13 mouse cellular contexts compared by ENCODE assay signal in the genomic region with DNA sequence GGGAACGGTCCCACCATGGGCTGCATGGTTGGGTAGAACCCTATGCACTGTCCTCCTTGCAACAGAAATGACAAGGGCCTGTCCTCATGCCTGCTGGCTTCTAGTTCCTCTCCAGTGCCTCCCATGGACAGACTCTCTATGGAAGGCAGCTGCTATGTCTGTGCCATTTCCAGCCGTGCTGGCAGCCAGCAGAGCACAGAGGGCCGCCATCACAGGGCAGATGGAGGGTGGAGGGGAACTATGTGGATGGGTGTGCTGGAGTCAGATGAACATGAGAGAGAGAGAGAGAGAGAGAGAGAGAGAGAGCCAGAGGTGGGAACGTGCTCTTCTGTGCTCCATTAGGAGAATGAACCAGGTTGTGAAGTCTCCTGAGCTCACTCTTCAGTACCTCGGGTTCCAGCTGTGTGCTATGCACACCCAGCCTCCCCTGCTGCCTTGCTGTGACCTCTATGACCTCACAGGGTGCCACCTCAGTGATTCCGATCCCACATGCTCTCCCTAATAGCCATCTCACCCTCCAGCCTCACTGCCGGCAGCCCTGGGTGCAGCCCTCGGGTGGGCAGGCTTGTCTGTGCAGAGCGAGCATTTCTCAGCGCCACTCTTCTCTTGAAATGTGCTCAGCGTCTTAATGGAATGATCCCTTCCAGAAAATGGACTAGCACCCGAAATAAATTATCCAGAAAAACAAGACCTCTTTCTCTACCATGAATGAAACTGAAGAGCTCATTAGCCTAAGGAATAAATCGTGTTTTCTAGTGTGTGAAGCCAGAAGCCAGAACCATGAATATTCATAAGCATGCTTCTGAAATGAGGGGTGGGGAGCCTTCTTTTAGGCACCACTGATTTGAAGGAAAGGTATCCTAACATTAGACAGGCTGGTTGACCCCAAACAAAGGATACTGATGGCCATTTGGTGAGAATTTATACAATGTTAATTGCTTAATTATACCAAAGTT.
DNase-seq lines count a peak whose midpoint lies in the region; ATAC-seq and TF ChIP-seq lines count a peak whose summit lies in the region.
"Had no signal": no experiment of that assay in that cellular context is flagged by ENCODE, and none has a peak within 500 bp of the region (broad histone marks: within the 10 kb centered on the region; RNA-seq: fewer than 3 reads in every experiment).

No protein-coding gene starts in this region.

- peaks cover 15% of the 10 kb centered on the region for H3K4me1 ChIP-seq in kidney, embryonic 15.5 days
- H3K4me1 ChIP-seq in hindbrain, postnatal 0 days (ENCODE audit: insufficient read depth, low read length): no peaks in the 10 kb centered on the region
- H3K4me1 ChIP-seq: stomach, embryonic 15.5 days had no signal

- H3K4me2 ChIP-seq in kidney, embryonic 15.5 days: no peak overlapping the region
- H3K4me2 ChIP-seq in hindbrain, postnatal 0 days (ENCODE audit: low read depth, low read length): no peak overlapping the region
- H3K4me2 ChIP-seq: stomach, embryonic 15.5 days had no signal

- H3K27ac ChIP-seq in kidney, embryonic 15.5 days: peak overlapping the region; percentile 59
- peak overlapping the region; percentile 64; the same call in 1 of the 2 replicates for H3K27ac ChIP-seq in hindbrain, postnatal 0 days
- H3K27ac ChIP-seq: embryonic facial prominence, embryonic 10.5 days; heart, adult 2 months; stomach, embryonic 15.5 days had no signal

- H3K4me3 ChIP-seq in kidney, embryonic 15.5 days (replicated peaks): no peak overlapping the region
- H3K4me3 ChIP-seq in hindbrain, postnatal 0 days (ENCODE audit: low read length): no peak overlapping the region
- H3K4me3 ChIP-seq: embryonic facial prominence, embryonic 10.5 days; heart, adult 2 months; stomach, embryonic 15.5 days had no signal

- TF ChIP-seq CTCF in hindbrain, postnatal 0 days (IDR thresholded peaks at IDR 0.05; ENCODE audit: low read depth): no peak

- no peak for DNase-seq in kidney, adult 9 months
- DNase-seq in right cerebral cortex, postnatal 10 days (ENCODE audit: low spot score in 2 of 2): peak; percentile 55
- no peak for DNase-seq in right cerebral cortex, postnatal 4 days
- peak; percentile 55 for DNase-seq in hindbrain, postnatal 0 days (ENCODE audit: low spot score)
- no peak for DNase-seq in right cerebral cortex, adult 18-20 months
- DNase-seq in thymus, postnatal 14 days: no peak
- DNase-seq: heart, adult 2 months; heart, postnatal 14 days; thymus, postnatal 4 days had no signal

- no peaks in the 10 kb centered on the region for H3K27me3 ChIP-seq in kidney, embryonic 15.5 days
- no peaks in the 10 kb centered on the region for H3K27me3 ChIP-seq in hindbrain, postnatal 0 days (ENCODE audit: insufficient read depth, low read length)
- H3K27me3 ChIP-seq: stomach, embryonic 15.5 days had no signal

- no peaks in the 10 kb centered on the region for H3K9me3 ChIP-seq in kidney, embryonic 15.5 days (replicated peaks)
- H3K9me3 ChIP-seq in hindbrain, postnatal 0 days (ENCODE audit: low read length): no peaks in the 10 kb centered on the region
- H3K9me3 ChIP-seq: embryonic facial prominence, embryonic 10.5 days; stomach, embryonic 15.5 days had no signal

- H3K36me3 ChIP-seq in kidney, embryonic 15.5 days: no peaks in the 10 kb centered on the region
- no peaks in the 10 kb centered on the region for H3K36me3 ChIP-seq in hindbrain, postnatal 0 days (ENCODE audit: insufficient read depth, low read length)
- H3K36me3 ChIP-seq: embryonic facial prominence, embryonic 10.5 days; stomach, embryonic 15.5 days had no signal

- H3K9ac ChIP-seq in kidney, embryonic 15.5 days: no peak overlapping the region
- no peak overlapping the region for H3K9ac ChIP-seq in hindbrain, postnatal 0 days (replicated peaks; ENCODE audit: low read length)
- H3K9ac ChIP-seq: stomach, embryonic 15.5 days had no signal

- 58% methylated on average over 13 of the region's 13 CpGs for WGBS in kidney, embryonic 15.5 days
- 45% methylated on average over 12 of the region's 13 CpGs for WGBS in hindbrain, postnatal 0 days

- ATAC-seq in kidney, embryonic 15.5 days (replicated peaks; ENCODE audit: low FRiP score): peak; percentile 53
- peak; percentile 73 for ATAC-seq in hindbrain, postnatal 0 days
- ATAC-seq: lung, postnatal 0 days had no signal

Comparison
In these comparisons a context has a peak if more than half of its experiments do, and no peak if none do; other contexts are left out.
1. DNase-seq: peak in right cerebral cortex, postnatal 10 days (2 of 2) and hindbrain, postnatal 0 days (single experiment); none in kidney, adult 9 months (single experiment), right cerebral cortex, postnatal 4 days (single experiment), right cerebral cortex, adult 18-20 months (single experiment) and thymus, postnatal 14 days (single experiment).